Mouse (Mus musculus): ENCODE measurements at regions not wholly inside any gene's neighbourhood (a gene's known extent, or its start where the extent isn't known, plus 50 kb on each side); places are given as distances from the start of the nearest gene placed in this dataset.

GRCm38 (mm10) chr9:116276141-116276540, 101.0 kb upstream of the Tgfbr2 start:
- TF ChIP-seq POLR2A (IDR thresholded peaks at IDR 0.05; ENCODE audit: borderline replicate concordance, extremely low read depth, low read depth, low read length) (no peak), CTCF (IDR thresholded peaks at IDR 0.05; ENCODE audit: insufficient read depth, low read length) (no peak)

All from lung, adult 2 months (tissue).